Mouse (Mus musculus): ENCODE data around the gene Slc29a1.

Slc29a1 gene

GRCm38 (mm10) chr17:45555452-45556106 lies 43.8 kb downstream of the Slc29a1 start, which contains the start of gene Nfkbie:
Gene Nfkbie, plus strand, starts transcription at chr17:45555703.
- ATAC-seq (ENCODE audit: insufficient number of reproducible peaks, low FRiP score, low TSS enrichment), result peak; percentile 28

GRCm38 (mm10) chr17:45554420-45554819 lies 45.0 kb downstream of the Slc29a1 start:
- no peak for ATAC-seq (ENCODE audit: insufficient number of reproducible peaks, low FRiP score, low TSS enrichment)

- ATAC-seq (ENCODE audit: insufficient number of reproducible peaks, low FRiP score, low TSS enrichment), result no peak
Observed at GRCm38 (mm10) chr17:45553065-45553464, 46.3 kb downstream of the Slc29a1 start.

GRCm38 (mm10) chr17:45551816-45552451 lies 47.5 kb downstream of the Slc29a1 start:
- ATAC-seq (ENCODE audit: insufficient number of reproducible peaks, low FRiP score, low TSS enrichment), result 0 out of 2 replicates have a peak, but pooled peaks have one; percentile 4

GRCm38 (mm10) chr17:45551249-45551796 lies 48.1 kb downstream of the Slc29a1 start:
- no peak for ATAC-seq (ENCODE audit: insufficient number of reproducible peaks, low FRiP score, low TSS enrichment)

GRCm38 (mm10) chr17:45550253-45550652 lies 49.2 kb downstream of the Slc29a1 start:
- ATAC-seq (ENCODE audit: insufficient number of reproducible peaks, low FRiP score, low TSS enrichment), result no peak

GRCm38 (mm10) chr17:45549617-45550181 lies 49.7 kb downstream of the Slc29a1 start, which contains the start of gene Tmem151b:
Gene Tmem151b, minus strand, starts transcription at chr17:45549677.
- no peak for ATAC-seq (ENCODE audit: insufficient number of reproducible peaks, low FRiP score, low TSS enrichment)

GRCm38 (mm10) chr17:45548541-45549512 lies 50.6 kb downstream of the Slc29a1 start:
- 0 out of 2 replicates have a peak, but pooled peaks have one; percentile 6 for ATAC-seq (ENCODE audit: insufficient number of reproducible peaks, low FRiP score, low TSS enrichment)

- ATAC-seq (ENCODE audit: insufficient number of reproducible peaks, low FRiP score, low TSS enrichment), result no peak
Observed at GRCm38 (mm10) chr17:45547461-45548190, 51.8 kb downstream of the Slc29a1 start.

- ATAC-seq (ENCODE audit: insufficient number of reproducible peaks, low FRiP score, low TSS enrichment), result no peak
Observed at GRCm38 (mm10) chr17:45546941-45547340, 52.5 kb downstream of the Slc29a1 start.

- no peak for ATAC-seq (ENCODE audit: insufficient number of reproducible peaks, low FRiP score, low TSS enrichment)
Observed at GRCm38 (mm10) chr17:45545278-45545961, 54.0 kb downstream of the Slc29a1 start.

GRCm38 (mm10) chr17:45544873-45545277 lies 54.5 kb downstream of the Slc29a1 start:
- ATAC-seq (ENCODE audit: insufficient number of reproducible peaks, low FRiP score, low TSS enrichment), result no peak

- ATAC-seq (ENCODE audit: insufficient number of reproducible peaks, low FRiP score, low TSS enrichment), result no peak
Observed at GRCm38 (mm10) chr17:45544001-45544872, 55.2 kb downstream of the Slc29a1 start.

GRCm38 (mm10) chr17:45543115-45543514 lies 56.3 kb downstream of the Slc29a1 start:
- no peak for ATAC-seq (ENCODE audit: insufficient number of reproducible peaks, low FRiP score, low TSS enrichment)

- ATAC-seq (ENCODE audit: insufficient number of reproducible peaks, low FRiP score, low TSS enrichment), result no peak
Observed at GRCm38 (mm10) chr17:45542705-45543104, 56.7 kb downstream of the Slc29a1 start.

- no peak for ATAC-seq (ENCODE audit: insufficient number of reproducible peaks, low FRiP score, low TSS enrichment)
Observed at GRCm38 (mm10) chr17:45542129-45542528, 57.3 kb downstream of the Slc29a1 start.

GRCm38 (mm10) chr17:45539664-45540063 lies 59.7 kb downstream of the Slc29a1 start:
- no peak for ATAC-seq (ENCODE audit: insufficient number of reproducible peaks, low FRiP score, low TSS enrichment)

- no peak for ATAC-seq (ENCODE audit: insufficient number of reproducible peaks, low FRiP score, low TSS enrichment)
Observed at GRCm38 (mm10) chr17:45538394-45538793, 61.0 kb downstream of the Slc29a1 start.
